Mouse (Mus musculus): ENCODE data around the gene Prmt3. TPM values are rescaled to one million over a fixed set of nuclear protein-coding genes. Genes with fewer than 3 reads are reported as not detected.
A peak's percentile ranks its signal among the peaks of the same experiment; 100 is the strongest.

The Prmt3 gene
- polyA plus RNA-seq, 1 experiment, result 13.1 TPM

DNA sequence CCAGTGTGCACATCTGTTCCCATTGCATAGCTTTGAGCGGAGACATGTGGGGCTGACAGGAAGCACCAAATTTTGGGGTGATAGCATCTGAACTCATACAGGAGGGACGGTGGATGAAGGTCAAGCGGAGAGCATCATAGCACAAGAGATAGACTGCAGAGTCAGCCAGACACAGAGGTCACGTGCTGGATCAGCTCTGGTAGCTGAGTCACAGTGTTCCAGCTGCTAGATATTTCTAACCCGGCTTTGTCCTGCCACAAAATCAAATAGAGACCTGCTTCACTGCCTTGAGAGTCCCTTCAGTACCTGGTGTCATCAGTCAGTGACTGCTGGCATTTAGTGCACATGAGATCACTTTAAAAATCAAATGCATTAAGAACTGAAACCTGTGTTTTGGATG, 91.5 kb downstream of the Prmt3 start:
- no peak overlapping the region for H3K4me3 ChIP-seq (replicated peaks; ENCODE audit: extremely low read depth, low read depth, low read length)
- TF ChIP-seq POLR2A (IDR thresholded peaks at IDR 0.05; ENCODE audit: borderline replicate concordance, extremely low read depth, low read depth, low read length) (no peak), CTCF (IDR thresholded peaks at IDR 0.05; ENCODE audit: insufficient read depth, low read length) (no peak)
- no peaks in the 10 kb centered on the region for H3K4me1 ChIP-seq (ENCODE audit: control insufficient read depth, insufficient read depth, low read length)
- no peak for DNase-seq
- 73% methylated on average over 5 of the region's 5 CpGs for WGBS

DNA sequence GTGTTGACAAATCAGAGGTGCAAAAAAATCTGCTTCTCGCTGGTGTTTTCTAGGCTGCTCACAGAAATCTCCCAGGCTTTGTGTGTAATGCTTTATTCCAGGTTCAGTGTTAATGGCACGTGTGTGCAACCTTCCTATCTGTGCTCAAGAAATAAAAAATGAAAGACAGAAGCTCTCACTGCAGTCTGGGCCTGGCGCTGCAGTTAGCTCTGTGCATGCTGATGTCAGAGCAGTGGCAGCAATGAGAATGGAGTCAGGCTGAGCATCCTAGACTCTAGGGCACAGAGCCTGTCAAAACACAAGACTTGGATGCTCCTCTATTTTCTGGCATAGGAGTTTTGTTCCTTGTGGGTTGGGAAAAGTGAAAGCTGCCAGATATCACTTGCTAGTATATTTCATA, 92.1 kb downstream of the Prmt3 start:
- no peak for DNase-seq
- no peak for TF ChIP-seq POLR2A (IDR thresholded peaks at IDR 0.05; ENCODE audit: borderline replicate concordance, extremely low read depth, low read depth, low read length)
- TF ChIP-seq CTCF (IDR thresholded peaks at IDR 0.05; ENCODE audit: insufficient read depth, low read length), result no peak
- Histone ChIP-seq H3K4me3 (replicated peaks; ENCODE audit: extremely low read depth, low read depth, low read length) (no peak overlapping the region), H3K4me1 (ENCODE audit: control insufficient read depth, insufficient read depth, low read length) (no peaks in the 10 kb centered on the region)
- WGBS, result 71% methylated on average over 3 of the region's 3 CpGs

- no peak for TF ChIP-seq POLR2A (IDR thresholded peaks at IDR 0.05; ENCODE audit: borderline replicate concordance, extremely low read depth, low read depth, low read length)
- no peak for TF ChIP-seq CTCF (IDR thresholded peaks at IDR 0.05; ENCODE audit: insufficient read depth, low read length)
- DNase-seq, result no peak
- no peak overlapping the region for H3K4me3 ChIP-seq (replicated peaks; ENCODE audit: extremely low read depth, low read depth, low read length)
- WGBS, result 66% methylated on average over 5 of the region's 5 CpGs
- H3K4me1 ChIP-seq (ENCODE audit: control insufficient read depth, insufficient read depth, low read length), result peaks cover 3% of the 10 kb centered on the region; the same call in 1 of the 2 replicates
These were observed 99.2 kb downstream of the Prmt3 start for GRCm38 (mm10) chr7:49877307-49877706.

DNA sequence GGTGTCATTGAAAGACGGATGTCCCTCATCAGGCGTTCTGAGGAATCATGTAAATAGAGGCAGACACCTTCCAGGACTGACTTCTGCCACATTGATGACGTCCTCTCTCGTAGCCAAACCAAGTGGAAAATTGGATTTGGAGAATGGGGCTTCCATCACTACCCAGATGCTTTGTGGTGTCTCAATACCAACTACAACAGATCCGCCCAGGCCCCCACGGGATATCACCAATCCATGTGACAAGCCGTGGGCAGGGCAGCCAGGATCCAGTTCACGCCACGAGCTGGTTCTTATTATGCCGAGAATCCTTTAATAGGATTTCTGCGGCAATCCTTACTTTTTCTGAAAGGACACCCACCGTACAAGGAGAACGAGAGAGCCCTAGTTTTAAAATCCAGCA, 100.9 kb downstream of the Prmt3 start:
- 78% methylated on average over 13 of the region's 13 CpGs for WGBS
- TF ChIP-seq CTCF (IDR thresholded peaks at IDR 0.05; ENCODE audit: insufficient read depth, low read length), result no peak
- TF ChIP-seq POLR2A (IDR thresholded peaks at IDR 0.05; ENCODE audit: borderline replicate concordance, extremely low read depth, low read depth, low read length), result no peak

DNA sequence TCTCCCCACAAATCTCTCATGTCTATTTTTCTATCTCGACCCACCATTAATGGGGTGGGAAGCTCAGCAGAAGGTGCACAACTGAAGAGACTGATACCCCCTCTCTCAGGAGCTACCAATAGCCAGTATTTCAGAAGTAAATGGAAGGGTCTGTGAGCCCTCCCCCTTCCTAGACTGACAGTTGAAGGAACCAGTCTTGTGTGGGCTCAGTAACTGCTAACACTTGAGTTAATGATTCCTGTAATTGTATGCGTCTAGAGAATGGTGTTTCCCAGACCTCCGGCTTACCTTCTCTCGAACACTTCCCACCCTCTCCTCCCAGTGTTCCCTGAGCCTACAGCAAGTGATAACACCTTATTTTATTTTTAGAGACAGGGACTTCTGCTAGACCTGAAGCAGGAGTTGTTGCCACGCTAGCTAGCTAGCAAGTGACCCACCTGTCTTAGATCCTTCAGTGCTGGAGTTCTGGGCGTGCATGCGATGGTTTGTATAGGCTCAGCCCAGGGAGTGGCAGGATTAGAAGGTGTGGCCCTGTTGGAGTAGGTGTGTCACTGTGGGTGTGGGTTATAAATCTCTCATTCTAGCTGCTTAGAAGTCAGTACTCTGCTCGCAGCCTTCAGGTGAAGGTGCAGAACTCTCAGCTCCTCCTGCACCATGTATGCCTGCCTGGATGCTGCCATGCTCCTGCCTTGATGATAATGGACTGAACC, 102.0 kb downstream of the Prmt3 start:
- no peak for DNase-seq
- Histone ChIP-seq H3K4me3 (replicated peaks; ENCODE audit: extremely low read depth, low read depth, low read length) (no peak overlapping the region), H3K4me1 (ENCODE audit: control insufficient read depth, insufficient read depth, low read length) (peaks cover 3% of the 10 kb centered on the region; the same call in 1 of the 2 replicates)
- WGBS, result 64% methylated on average over 8 of the region's 8 CpGs
- TF ChIP-seq CTCF (IDR thresholded peaks at IDR 0.05; ENCODE audit: insufficient read depth, low read length) (no peak), POLR2A (IDR thresholded peaks at IDR 0.05; ENCODE audit: borderline replicate concordance, extremely low read depth, low read depth, low read length) (no peak)

More for the DNA sequence above, 100.9 kb downstream of the Prmt3 start:
- H3K4me3 ChIP-seq (replicated peaks; ENCODE audit: extremely low read depth, low read depth, low read length), result no peak overlapping the region
- peaks cover 3% of the 10 kb centered on the region; the same call in 1 of the 2 replicates for H3K4me1 ChIP-seq (ENCODE audit: control insufficient read depth, insufficient read depth, low read length)
- DNase-seq, result no peak

DNA sequence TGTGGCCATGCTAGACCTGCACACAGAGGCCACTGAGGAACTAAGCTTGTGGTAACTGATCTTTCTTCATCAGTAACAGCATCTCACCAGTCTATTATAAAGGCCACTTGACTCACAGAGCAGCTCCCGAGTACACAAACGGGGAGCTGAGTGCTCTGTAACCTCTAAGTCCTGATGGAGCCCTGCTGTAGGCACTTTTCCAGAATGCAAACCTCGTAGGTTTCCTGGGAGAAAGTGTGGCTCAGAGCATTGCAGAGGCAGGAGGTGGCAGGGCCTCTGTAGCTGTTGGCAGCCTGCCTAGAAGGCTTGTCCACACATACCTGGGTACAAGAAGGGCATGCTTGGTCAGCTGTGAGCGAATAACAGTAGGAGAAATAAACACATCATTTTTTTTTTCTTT, 104.1 kb downstream of the Prmt3 start:
- Histone ChIP-seq H3K4me3 (replicated peaks; ENCODE audit: extremely low read depth, low read depth, low read length) (no peak overlapping the region), H3K4me1 (ENCODE audit: control insufficient read depth, insufficient read depth, low read length) (peaks cover 3% of the 10 kb centered on the region; the same call in 1 of the 2 replicates)
- no peak for TF ChIP-seq CTCF (IDR thresholded peaks at IDR 0.05; ENCODE audit: insufficient read depth, low read length)
- TF ChIP-seq POLR2A (IDR thresholded peaks at IDR 0.05; ENCODE audit: borderline replicate concordance, extremely low read depth, low read depth, low read length), result no peak
- peak; percentile 33 for DNase-seq
- 14% methylated on average over 4 of the region's 4 CpGs for WGBS

- peaks cover 3% of the 10 kb centered on the region; the same call in 1 of the 2 replicates for H3K4me1 ChIP-seq (ENCODE audit: control insufficient read depth, insufficient read depth, low read length)
- WGBS, result 14% methylated on average over 16 of the region's 16 CpGs
- TF ChIP-seq POLR2A (IDR thresholded peaks at IDR 0.05; ENCODE audit: borderline replicate concordance, extremely low read depth, low read depth, low read length) (no peak), CTCF (IDR thresholded peaks at IDR 0.05; ENCODE audit: insufficient read depth, low read length) (no peak)
- H3K4me3 ChIP-seq (replicated peaks; ENCODE audit: extremely low read depth, low read depth, low read length), result no peak overlapping the region
- DNase-seq, result no peak
These were observed 104.7 kb downstream of the Prmt3 start for GRCm38 (mm10) chr7:49882694-49883389.

GRCm38 (mm10) chr7:49887776-49888390, 109.7 kb downstream of the Prmt3 start:
- DNase-seq, result no peak
- H3K4me1 ChIP-seq (ENCODE audit: control insufficient read depth, insufficient read depth, low read length), result no peaks in the 10 kb centered on the region
- no peak overlapping the region for H3K4me3 ChIP-seq (replicated peaks; ENCODE audit: extremely low read depth, low read depth, low read length)
- no peak for TF ChIP-seq CTCF (IDR thresholded peaks at IDR 0.05; ENCODE audit: insufficient read depth, low read length)
- TF ChIP-seq POLR2A (IDR thresholded peaks at IDR 0.05; ENCODE audit: borderline replicate concordance, extremely low read depth, low read depth, low read length), result no peak
- WGBS, result 71% methylated on average over 2 of the region's 2 CpGs

GRCm38 (mm10) chr7:49894786-49895185, 116.6 kb downstream of the Prmt3 start:
- TF ChIP-seq CTCF (IDR thresholded peaks at IDR 0.05; ENCODE audit: insufficient read depth, low read length) (no peak), POLR2A (IDR thresholded peaks at IDR 0.05; ENCODE audit: borderline replicate concordance, extremely low read depth, low read depth, low read length) (no peak)
- DNase-seq, result no peak
- WGBS, result 67% methylated on average over 2 of the region's 2 CpGs
- no peaks in the 10 kb centered on the region for H3K4me1 ChIP-seq (ENCODE audit: control insufficient read depth, insufficient read depth, low read length)
- H3K4me3 ChIP-seq (replicated peaks; ENCODE audit: extremely low read depth, low read depth, low read length), result no peak overlapping the region
